In the genomic region with DNA sequence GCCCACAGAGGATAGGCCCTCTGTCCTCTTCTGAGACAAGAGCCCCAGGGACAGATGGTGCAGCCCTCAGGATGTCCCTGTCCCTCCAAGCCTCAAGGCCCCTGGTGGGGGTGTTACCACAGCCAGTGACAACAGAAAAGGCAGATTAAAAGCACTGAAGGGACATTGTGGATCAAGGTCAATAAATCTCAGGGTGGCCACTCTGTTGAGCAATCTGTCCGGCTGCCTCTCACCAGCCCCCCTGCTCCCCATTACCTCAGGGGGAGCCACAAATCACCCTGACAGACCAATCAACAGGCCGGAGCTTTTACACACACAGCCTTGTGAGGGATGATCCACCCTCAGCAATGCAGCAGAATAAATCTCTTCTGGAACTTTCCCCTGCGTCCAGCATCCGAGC, we compare ENCODE assay signal across 19 mouse cellular contexts. TPM values are rescaled to one million over a fixed set of nuclear protein-coding genes. Genes with fewer than 3 reads are reported as not detected.
A peak's percentile ranks its signal among the peaks of the same experiment; 100 is the strongest.
DNase-seq lines count a peak whose midpoint lies in the region; ATAC-seq lines count a peak whose summit lies in the region.
"Had no signal": no experiment of that assay in that cellular context is flagged by ENCODE, and none has a peak within 500 bp of the region (broad histone marks: within the 10 kb centered on the region; RNA-seq: fewer than 3 reads in every experiment).

No protein-coding gene starts in this region.

- no peak for ATAC-seq in cerebellum, adult (ENCODE audit: insufficient number of reproducible peaks, low FRiP score, low TSS enrichment)
- ATAC-seq in kidney, embryonic 14.5 days (ENCODE audit: low FRiP score, low TSS enrichment), result peak; percentile 50; the same call in 1 of the 2 replicates
- peak; percentile 14; the same call in 1 of the 2 replicates for ATAC-seq in hindbrain, embryonic 14.5 days (ENCODE audit: low FRiP score)
- no peak for ATAC-seq in forebrain, embryonic 16.5 days
- ATAC-seq: forebrain, embryonic 14.5 days had no signal

- H3K9me3 ChIP-seq in kidney, embryonic 14.5 days (ENCODE audit: control insufficient read depth, low read length), result no peaks in the 10 kb centered on the region
- no peaks in the 10 kb centered on the region for H3K9me3 ChIP-seq in hindbrain, embryonic 14.5 days (ENCODE audit: control insufficient read depth, low read length)
- no peaks in the 10 kb centered on the region for H3K9me3 ChIP-seq in forebrain, embryonic 16.5 days (ENCODE audit: control insufficient read depth, low read length)
- H3K9me3 ChIP-seq: lung, embryonic 15.5 days had no signal

- H3K9ac ChIP-seq in kidney, embryonic 14.5 days (ENCODE audit: low read depth, low read length), result no peak overlapping the region
- H3K9ac ChIP-seq in hindbrain, embryonic 14.5 days, result no peak overlapping the region
- H3K9ac ChIP-seq in forebrain, embryonic 16.5 days (replicated peaks; ENCODE audit: low read depth, low read length), result no peak overlapping the region
- H3K9ac ChIP-seq: lung, embryonic 15.5 days had no signal

- DNase-seq in cerebellum, adult 9-10 months, result peak; percentile 49
- no peak for DNase-seq in kidney, postnatal 10 days
- DNase-seq in adrenal gland, adult 2 months, result peak; percentile 79
- DNase-seq in hindbrain, embryonic 14.5 days (ENCODE audit: low spot score), result no peak
- DNase-seq in spleen, postnatal 36 days (ENCODE audit: low spot score in 2 of 2), result no peak
- DNase-seq: heart, adult 18-20 months; kidney, postnatal 4 days; liver had no signal

- no peak overlapping the region for H3K4me3 ChIP-seq in kidney, embryonic 14.5 days (ENCODE audit: low read length)
- H3K4me3 ChIP-seq in hindbrain, embryonic 14.5 days (replicated peaks; ENCODE audit: low read length), result no peak overlapping the region
- H3K4me3 ChIP-seq in forebrain, embryonic 16.5 days (replicated peaks; ENCODE audit: low read length), result no peak overlapping the region
- H3K4me3 ChIP-seq: lung, embryonic 15.5 days had no signal

- H3K27ac ChIP-seq in kidney, embryonic 14.5 days (ENCODE audit: low read depth, low read length), result no peak overlapping the region
- H3K27ac ChIP-seq in hindbrain, embryonic 14.5 days, result no peak overlapping the region
- no peak overlapping the region for H3K27ac ChIP-seq in forebrain, embryonic 16.5 days (ENCODE audit: low read length)
- H3K27ac ChIP-seq: lung, embryonic 15.5 days had no signal

- H3K4me1 ChIP-seq in kidney, embryonic 14.5 days (ENCODE audit: control insufficient read depth, insufficient read depth, low read length), result 0 out of 2 replicates have a peak, but pooled peaks cover 6% of the 10 kb centered on the region
- H3K4me1 ChIP-seq in hindbrain, embryonic 14.5 days (replicated peaks; ENCODE audit: control insufficient read depth, insufficient read depth, low read length), result 0 out of 2 replicates have a peak, but pooled peaks cover 9% of the 10 kb centered on the region
- no peaks in the 10 kb centered on the region for H3K4me1 ChIP-seq in forebrain, embryonic 16.5 days (replicated peaks; ENCODE audit: control insufficient read depth, insufficient read depth, low read length)
- H3K4me1 ChIP-seq: lung, embryonic 15.5 days had no signal

- 7% methylated on average over 4 of the region's 4 CpGs for WGBS in kidney, embryonic 14.5 days
- WGBS in hindbrain, embryonic 14.5 days, result 38% methylated on average over 4 of the region's 4 CpGs
- WGBS in forebrain, embryonic 16.5 days, result 45% methylated on average over 4 of the region's 4 CpGs

- no peaks in the 10 kb centered on the region; the same call in 1 of the 2 replicates for H3K27me3 ChIP-seq in kidney, embryonic 14.5 days (ENCODE audit: control insufficient read depth, insufficient read depth, low read length)
- no peaks in the 10 kb centered on the region for H3K27me3 ChIP-seq in hindbrain, embryonic 14.5 days (ENCODE audit: control insufficient read depth, insufficient read depth, low read length)
- H3K27me3 ChIP-seq in forebrain, embryonic 16.5 days (replicated peaks; ENCODE audit: control insufficient read depth, insufficient read depth, low read length), result no peaks in the 10 kb centered on the region
- H3K27me3 ChIP-seq: lung, embryonic 15.5 days had no signal

- no peak overlapping the region for H3K4me2 ChIP-seq in kidney, embryonic 14.5 days (replicated peaks; ENCODE audit: low read depth, low read length)
- H3K4me2 ChIP-seq in hindbrain, embryonic 14.5 days (replicated peaks), result no peak overlapping the region
- H3K4me2 ChIP-seq in forebrain, embryonic 16.5 days (ENCODE audit: low read length), result no peak overlapping the region
- H3K4me2 ChIP-seq: lung, embryonic 15.5 days had no signal

- no peaks in the 10 kb centered on the region for H3K36me3 ChIP-seq in kidney, embryonic 14.5 days (ENCODE audit: control insufficient read depth, insufficient read depth, low read length)
- no peaks in the 10 kb centered on the region for H3K36me3 ChIP-seq in hindbrain, embryonic 14.5 days (replicated peaks; ENCODE audit: control insufficient read depth, insufficient read depth)
- H3K36me3 ChIP-seq in forebrain, embryonic 16.5 days (ENCODE audit: control insufficient read depth, insufficient read depth), result no peaks in the 10 kb centered on the region
- H3K36me3 ChIP-seq: lung, embryonic 15.5 days had no signal

RNA-seq across cellular contexts. Expression of gene Lhx3, which starts 32.9 kb away (rescaled TPM):
- not detected in 2 replicates for polyA plus RNA-seq in kidney, embryonic 14.5 days (2014; fragmentation: Nextera tagmentation; extraction: Ambion mirVana)
- 1 to 10 TPM in 1 of 2 experiments, not detected in 1; 2.6 TPM for total RNA-seq in adrenal gland, adult 2 months (2021)
- 0.84 and 1.4 TPM in 2 replicates for polyA plus RNA-seq in adrenal gland, adult 2 months (2012; rRNA removed)
- polyA plus RNA-seq in hindbrain, embryonic 14.5 days (2014; fragmentation: Nextera tagmentation; extraction: Ambion mirVana), result 5.5 and 5.8 TPM in 2 replicates
- polyA plus RNA-seq in forebrain, embryonic 16.5 days (2015; fragmentation: Nextera tagmentation; extraction: Ambion mirVana), result not detected in 2 replicates
- total RNA-seq: CH12.LX; common myeloid progenitor, adult 5-6 weeks; gastrocnemius, adult 18-20 months; heart, adult 18-20 months; layer of hippocampus, postnatal 25 days; monocyte, adult 5-6 weeks had no signal
- polyA plus RNA-seq: forebrain, embryonic 14.5 days; heart, postnatal 0 days; lung, embryonic 15.5 days had no signal

RNA-seq across cellular contexts. Expression of gene Nacc2, which starts 52.2 kb away (rescaled TPM):
- polyA plus RNA-seq in kidney, embryonic 14.5 days (2014; fragmentation: Nextera tagmentation; extraction: Ambion mirVana), result 3.7 and 6.6 TPM in 2 replicates
- 10 to 100 TPM; 36.1 to 52.3 TPM for total RNA-seq in adrenal gland, adult 2 months (2021)
- polyA plus RNA-seq in adrenal gland, adult 2 months (2012; rRNA removed), result 69.8 and 94.3 TPM in 2 replicates
- polyA plus RNA-seq in hindbrain, embryonic 14.5 days (2014; fragmentation: Nextera tagmentation; extraction: Ambion mirVana), result 18.3 and 19.2 TPM in 2 replicates
- polyA plus RNA-seq in forebrain, embryonic 16.5 days (2015; fragmentation: Nextera tagmentation; extraction: Ambion mirVana), result 13.3 and 16.1 TPM in 2 replicates

Comparison
In these comparisons a context has a peak if more than half of its experiments do, and no peak if none do; other contexts are left out.
1. DNase-seq: peak in cerebellum, adult 9-10 months (single experiment) and adrenal gland, adult 2 months (single experiment); none in kidney, postnatal 10 days (single experiment), hindbrain, embryonic 14.5 days (single experiment) and spleen, postnatal 36 days (0 of 2).
2. ATAC-seq: peak in kidney, embryonic 14.5 days (single experiment) and hindbrain, embryonic 14.5 days (single experiment); none in cerebellum, adult (single experiment) and forebrain, embryonic 16.5 days (single experiment).